Mouse (Mus musculus): Measurements from ENCODE around the gene Commd2.
A peak's percentile ranks its signal among the peaks of the same experiment; 100 is the strongest.

Commd2 gene

GRCm38 (mm10) chr3:57651231-57651864 is at the start of gene Commd2:
Gene Commd2 (minus strand): TSS chr3:57651715.
- DNase-seq (ENCODE audit: low read depth, low spot score): peak; percentile 87

- DNase-seq (ENCODE audit: low read depth, low spot score): no peak
Observed at GRCm38 (mm10) chr3:57696779-57697178, 45.3 kb upstream of the Commd2 start.

- DNase-seq (ENCODE audit: low read depth, low spot score): no peak
Observed at GRCm38 (mm10) chr3:57696249-57696648, 44.7 kb upstream of the Commd2 start.

- no peak for DNase-seq (ENCODE audit: low read depth, low spot score)
Observed at GRCm38 (mm10) chr3:57692719-57693118, 41.2 kb upstream of the Commd2 start, which contains the start of gene Ankub1. Gene Ankub1 (minus strand): TSS chr3:57692799.

- no peak for DNase-seq (ENCODE audit: low read depth, low spot score)
Observed at GRCm38 (mm10) chr3:57691772-57692171, 40.3 kb upstream of the Commd2 start.

- DNase-seq (ENCODE audit: low read depth, low spot score): no peak
Observed at GRCm38 (mm10) chr3:57677786-57678185, 26.3 kb upstream of the Commd2 start.

- no peak for DNase-seq (ENCODE audit: low read depth, low spot score)
Observed at GRCm38 (mm10) chr3:57674075-57674474, 22.6 kb upstream of the Commd2 start.

GRCm38 (mm10) chr3:57673586-57673985 is 22.1 kb upstream of the Commd2 start:
- no peak for DNase-seq (ENCODE audit: low read depth, low spot score)

- DNase-seq (ENCODE audit: low read depth, low spot score): peak; percentile 88
Observed at GRCm38 (mm10) chr3:57667054-57667723, 15.7 kb upstream of the Commd2 start.

GRCm38 (mm10) chr3:57665880-57666279 is 14.4 kb upstream of the Commd2 start:
- no peak for DNase-seq (ENCODE audit: low read depth, low spot score)

- DNase-seq (ENCODE audit: low read depth, low spot score): no peak
Observed at GRCm38 (mm10) chr3:57664682-57665081, 13.2 kb upstream of the Commd2 start.

GRCm38 (mm10) chr3:57663731-57664130 is 12.2 kb upstream of the Commd2 start:
- peak; percentile 75 for DNase-seq (ENCODE audit: low read depth, low spot score)

- DNase-seq (ENCODE audit: low read depth, low spot score): no peak
Observed at GRCm38 (mm10) chr3:57658608-57659007, 7.1 kb upstream of the Commd2 start.

- no peak for DNase-seq (ENCODE audit: low read depth, low spot score)
Observed at GRCm38 (mm10) chr3:57653646-57654045, 2.1 kb upstream of the Commd2 start.

GRCm38 (mm10) chr3:57652485-57652884 is 970 bp upstream of the Commd2 start:
- no peak for DNase-seq (ENCODE audit: low read depth, low spot score)

GRCm38 (mm10) chr3:57651865-57652259 is 347 bp upstream of the Commd2 start:
- no peak for DNase-seq (ENCODE audit: low read depth, low spot score)

- no peak for DNase-seq (ENCODE audit: low read depth, low spot score)
Observed at GRCm38 (mm10) chr3:57643191-57643590, 8.3 kb downstream of the Commd2 start.

GRCm38 (mm10) chr3:57637596-57637995 is 13.9 kb downstream of the Commd2 start:
- no peak for DNase-seq (ENCODE audit: low read depth, low spot score)

GRCm38 (mm10) chr3:57634763-57635487 is 16.6 kb downstream of the Commd2 start:
- DNase-seq (ENCODE audit: low read depth, low spot score): no peak

- no peak for DNase-seq (ENCODE audit: low read depth, low spot score)
Observed at GRCm38 (mm10) chr3:57626954-57627513, 24.5 kb downstream of the Commd2 start.

- DNase-seq (ENCODE audit: low read depth, low spot score): peak; percentile 85
Observed at GRCm38 (mm10) chr3:57625275-57625997, 26.1 kb downstream of the Commd2 start.

GRCm38 (mm10) chr3:57619718-57620117 is 31.8 kb downstream of the Commd2 start:
- no peak for DNase-seq (ENCODE audit: low read depth, low spot score)
